Mouse (Mus musculus) liver, adult 2 months (tissue): ENCODE measurements around the gene Trpm6. TPM values are rescaled to one million over a fixed set of nuclear protein-coding genes. Genes with fewer than 3 reads are reported as not detected.

Experiments
- DNase-seq: peaks from one replicate; pipeline ENCODE4 v3.0.0-alpha.2; 2011; ENCODE audit warnings: low read depth, low spot score; ENCODE audit errors: extremely low read depth
- H3K27ac ChIP-seq: fragments of 200-500 bp; replicated peaks from 2 replicates; pipeline ENCODE4 v1.5.1; 2012; ENCODE audit warnings: low read depth, mild to moderate bottlenecking, control low read depth, inconsistent platforms, low read length; ENCODE audit not compliant: insufficient read depth
- H3K27me3 ChIP-seq: fragments of 200-500 bp; 2 replicates; pipeline ENCODE4 v1.6.1; 2012; ENCODE audit warnings: mild to moderate bottlenecking, moderate library complexity, low read length, inconsistent platforms; ENCODE audit not compliant: control insufficient read depth, insufficient read depth
- H3K36me3 ChIP-seq: fragments of 200-500 bp; 2 replicates; pipeline ENCODE4 v1.6.1; 2012; ENCODE audit warnings: low read length, inconsistent platforms; ENCODE audit not compliant: control insufficient read depth, insufficient read depth
- H3K4me1 ChIP-seq: fragments of 200-500 bp; 2 replicates; pipeline ENCODE4 v1.6.1; 2011; ENCODE audit warnings: low read length; ENCODE audit not compliant: control insufficient read depth, insufficient read depth
- H3K4me3 ChIP-seq: fragments of 200-500 bp; 2 replicates; pipeline ENCODE4 v1.5.1; 2011; ENCODE audit warnings: low read depth, mild to moderate bottlenecking, control low read depth, low read length, moderate library complexity; ENCODE audit not compliant: insufficient read depth
- H3K79me2 ChIP-seq: fragments of 200-500 bp; 2 replicates; pipeline ENCODE4 v1.6.1; 2012; ENCODE audit warnings: inconsistent platforms, mild to moderate bottlenecking, low read length, moderate library complexity; ENCODE audit not compliant: control insufficient read depth, insufficient read depth
- H3K9ac ChIP-seq: fragments of 200-500 bp; 2 replicates; pipeline ENCODE4 v1.6.1; 2012; ENCODE audit warnings: low read depth, mild to moderate bottlenecking, control low read depth, inconsistent platforms, low read length
- CTCF ChIP-seq: fragments of 200-500 bp; IDR thresholded peaks from 2 replicates; pipeline ENCODE4 v1.5.1; 2011; ENCODE audit warnings: low read depth, low read length, control low read depth
- POLR2A ChIP-seq: fragments of 200-500 bp; IDR thresholded peaks from 2 replicates; pipeline ENCODE4 v1.6.1; 2011; ENCODE audit warnings: low read length, control low read depth; ENCODE audit not compliant: insufficient read depth; ENCODE audit errors: extremely low read depth
- WGBS: fragments of 180-500 bp; shearing (Covaris S2); methylation state at CpG from one replicate; pipeline ENCODE4 v1.1.7; 2018; 5-methylcytosine and 5-hydroxymethylcytosine counted together
- polyA plus RNA-seq: library from polyadenylated mRNA; depleted of rRNA; stranded (reverse); fragments of >200 nt; gene quantifications from 2 replicates; pipeline ENCODE4 v1.2.3, GENCODE M21; 2012
- total RNA-seq: library from RNA; depleted of rRNA; stranded (reverse); fragments of >200 nt; gene quantifications from 2 replicates; pipeline ENCODE4 v1.2.3, GENCODE M21; 2014

Gene Trpm6
- total and polyA plus RNA-seq, 2 experiments = 0.09 to 0.83 TPM

DNA sequence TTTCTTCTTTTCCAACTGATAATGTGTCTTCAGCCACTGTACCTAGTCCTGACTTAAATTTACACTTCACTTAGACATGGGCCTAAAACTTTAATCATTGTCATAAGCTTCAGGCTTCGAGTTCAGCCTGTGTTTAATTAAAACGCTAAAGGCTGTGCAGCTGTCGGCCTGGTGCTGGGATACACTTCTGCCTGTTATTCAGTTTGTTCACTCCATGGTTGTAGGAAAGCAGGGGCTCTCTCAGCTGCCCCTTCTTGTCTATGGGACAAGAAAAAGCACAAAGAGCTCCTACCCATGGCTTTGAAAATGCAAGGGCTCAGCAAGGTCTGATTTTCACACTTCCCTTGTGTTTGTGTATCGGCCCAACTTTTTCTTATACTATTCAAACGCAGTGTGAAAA is 131.4 kb downstream of the Trpm6 start:
- Histone ChIP-seq H3K36me3 (no peaks in the 10 kb centered on the region), H3K4me3 (no peak overlapping the region), H3K79me2 (no peaks in the 10 kb centered on the region), H3K27ac (no peak overlapping the region), H3K4me1 (no peaks in the 10 kb centered on the region), H3K27me3 (no peaks in the 10 kb centered on the region), H3K9ac (no peak overlapping the region)
- DNase-seq = no peak
- 87% methylated on average over 5 of the region's 5 CpGs for WGBS
- no peak for TF ChIP-seq POLR2A
- no peak for TF ChIP-seq CTCF

DNA sequence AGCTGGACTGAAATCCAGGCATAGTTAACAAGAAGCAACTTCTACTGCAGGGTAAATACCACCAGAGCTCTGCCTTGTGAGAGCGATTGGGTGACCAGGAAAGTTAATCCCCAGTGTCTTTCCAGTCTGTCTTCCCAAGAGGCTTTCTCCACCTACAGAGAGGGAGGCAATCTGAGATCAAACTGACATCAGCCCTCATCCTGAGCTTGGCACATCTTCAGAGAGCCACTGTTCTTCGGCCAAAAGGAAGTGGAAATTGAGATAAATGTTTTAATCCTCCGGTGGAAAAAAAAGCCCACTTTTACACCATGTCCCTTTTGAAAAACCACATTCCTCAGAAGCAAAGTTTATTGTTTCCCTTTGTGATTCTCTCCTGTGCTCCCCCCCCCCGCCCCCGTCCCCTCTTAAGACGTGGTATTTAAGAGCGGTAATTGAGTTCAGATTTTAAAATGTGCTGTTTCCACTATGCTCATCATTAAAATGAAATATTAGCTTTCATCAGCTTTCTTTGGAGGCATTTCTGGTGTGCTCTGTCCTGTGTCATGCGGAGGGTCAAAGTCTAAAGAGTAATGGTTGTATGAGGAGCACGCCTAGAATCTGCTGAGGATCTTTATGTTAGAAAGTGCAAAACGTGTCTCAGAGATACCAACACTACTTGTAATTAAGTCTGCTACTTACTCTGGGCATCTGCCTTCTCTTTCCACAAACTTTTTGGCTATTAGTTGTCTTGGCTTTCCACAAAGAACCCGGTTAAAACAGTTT is 138.0 kb downstream of the Trpm6 start:
- Histone ChIP-seq H3K36me3 (no peaks in the 10 kb centered on the region), H3K27ac (no peak overlapping the region), H3K27me3 (no peaks in the 10 kb centered on the region), H3K4me3 (no peak overlapping the region), H3K79me2 (no peaks in the 10 kb centered on the region), H3K4me1 (no peaks in the 10 kb centered on the region), H3K9ac (no peak overlapping the region)
- DNase-seq = no peak
- 64% methylated on average over 11 of the region's 11 CpGs for WGBS
- TF ChIP-seq POLR2A (no peak), CTCF (no peak)

DNA sequence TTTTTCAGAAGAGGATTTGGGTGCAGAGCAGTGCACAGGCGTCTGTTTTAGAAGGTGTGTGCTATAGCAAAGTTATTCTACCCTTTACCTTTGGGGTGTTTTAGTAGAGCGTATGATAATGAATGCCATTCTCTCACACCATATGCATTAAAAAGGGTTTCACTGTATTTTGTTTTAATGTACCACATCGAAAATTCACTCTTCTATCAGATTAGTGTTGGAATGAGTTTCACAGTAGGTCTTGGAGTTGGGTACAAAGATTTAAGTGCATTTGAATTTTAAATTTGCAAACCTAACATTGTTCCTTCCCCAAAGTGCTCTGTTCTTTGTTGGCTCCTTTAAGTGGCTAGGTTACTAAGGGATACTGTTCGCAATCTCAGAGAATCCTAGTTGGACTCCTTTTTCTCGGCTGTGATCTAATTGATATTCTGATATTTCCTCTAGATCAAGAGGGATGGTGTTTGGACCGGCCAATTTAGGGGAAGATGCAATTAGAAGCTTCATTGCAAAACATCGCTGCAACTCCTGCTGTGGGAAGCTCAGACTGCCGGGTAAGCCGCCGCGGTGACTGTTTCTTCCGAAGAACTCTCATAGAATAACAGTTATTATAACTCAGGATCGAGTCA is 138.8 kb downstream of the Trpm6 start:
- no peaks in the 10 kb centered on the region for H3K36me3 ChIP-seq
- H3K27ac ChIP-seq = no peak overlapping the region
- H3K79me2 ChIP-seq = no peaks in the 10 kb centered on the region
- no peak for DNase-seq
- H3K4me3 ChIP-seq = no peak overlapping the region
- WGBS = 56% methylated on average over 13 of the region's 13 CpGs
- H3K4me1 ChIP-seq = no peaks in the 10 kb centered on the region
- TF ChIP-seq CTCF = no peak
- no peak for TF ChIP-seq POLR2A
- H3K27me3 ChIP-seq = no peaks in the 10 kb centered on the region
- H3K9ac ChIP-seq = no peak overlapping the region

DNA sequence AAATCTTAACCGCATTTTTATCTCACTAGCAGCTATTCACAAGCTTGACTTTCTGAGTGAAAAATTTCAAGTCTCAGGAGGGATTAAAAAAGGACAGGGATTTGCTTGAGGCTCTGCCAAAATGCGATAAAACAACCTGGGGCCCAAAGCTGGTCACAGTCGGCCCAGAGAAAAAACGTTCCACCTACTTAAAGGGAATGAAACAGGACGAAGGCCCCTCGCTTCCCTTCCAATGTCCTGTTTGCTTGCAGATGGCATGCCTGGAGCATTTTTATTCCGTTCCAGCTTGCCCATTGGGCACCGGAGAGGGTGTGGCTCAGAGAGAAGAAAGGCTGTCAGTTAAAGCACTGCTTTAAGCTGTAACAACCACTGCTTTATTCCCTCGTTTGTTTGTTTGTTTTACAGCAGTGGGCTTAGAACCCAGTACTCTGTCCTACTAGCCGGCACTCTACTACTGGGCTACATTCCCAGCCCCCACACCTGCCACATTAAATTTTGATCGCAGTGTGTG is 139.4 kb downstream of the Trpm6 start:
- Histone ChIP-seq H3K27me3 (no peaks in the 10 kb centered on the region), H3K9ac (no peak overlapping the region), H3K27ac (no peak overlapping the region), H3K79me2 (no peaks in the 10 kb centered on the region), H3K4me3 (no peak overlapping the region), H3K36me3 (no peaks in the 10 kb centered on the region), H3K4me1 (no peaks in the 10 kb centered on the region)
- TF ChIP-seq CTCF (no peak), POLR2A (no peak)
- no peak for DNase-seq
- WGBS = 39% methylated on average over 11 of the region's 11 CpGs

DNA sequence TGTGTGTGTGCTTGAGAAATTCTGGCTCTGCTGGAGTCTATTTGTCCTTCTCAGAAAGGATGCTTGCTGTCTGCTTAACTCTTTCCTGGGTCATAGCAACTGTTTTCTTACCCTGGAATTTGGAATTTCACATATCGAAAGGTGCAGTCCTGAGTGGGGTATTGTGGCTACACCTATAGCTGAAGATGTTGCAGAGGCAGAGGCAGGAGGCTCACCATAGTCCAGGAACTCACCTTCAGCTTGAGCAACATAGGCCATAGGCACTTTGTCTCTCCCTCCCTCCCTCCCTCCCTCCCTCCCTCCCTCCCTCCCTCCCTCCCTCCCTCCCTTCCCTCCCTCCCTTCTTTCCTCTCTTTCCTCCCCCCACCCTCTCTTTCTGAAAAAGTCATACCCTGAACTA is 139.8 kb downstream of the Trpm6 start:
- no peaks in the 10 kb centered on the region for H3K4me1 ChIP-seq
- TF ChIP-seq POLR2A (no peak), CTCF (no peak)
- H3K4me3 ChIP-seq = no peak overlapping the region
- no peaks in the 10 kb centered on the region for H3K79me2 ChIP-seq
- DNase-seq = no peak
- no peaks in the 10 kb centered on the region for H3K27me3 ChIP-seq
- no peaks in the 10 kb centered on the region for H3K36me3 ChIP-seq
- WGBS = 85% methylated on average over 1 of the region's 1 CpGs
- no peak overlapping the region for H3K27ac ChIP-seq
- no peak overlapping the region for H3K9ac ChIP-seq

DNA sequence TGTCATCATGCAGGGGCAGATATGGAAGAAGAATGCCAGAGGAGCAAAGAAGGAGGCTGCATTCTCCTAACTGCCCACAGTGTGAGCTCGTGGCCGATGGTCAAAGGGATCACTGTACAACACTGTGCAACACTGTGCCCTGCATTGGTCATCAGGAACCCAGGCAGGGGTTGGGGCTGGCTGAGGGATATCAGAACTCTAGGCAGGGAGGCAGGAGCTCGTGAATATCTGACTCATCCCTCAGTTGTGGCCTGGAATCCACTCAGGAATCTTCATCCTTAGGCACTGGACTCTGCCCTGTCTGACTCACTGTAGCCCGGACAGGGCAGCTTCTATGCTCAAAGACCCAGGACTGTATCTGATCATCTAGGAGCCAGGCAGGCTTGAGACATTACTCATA is 140.4 kb downstream of the Trpm6 start:
- no peaks in the 10 kb centered on the region for H3K27me3 ChIP-seq
- H3K9ac ChIP-seq = no peak overlapping the region
- 75% methylated on average over 4 of the region's 4 CpGs for WGBS
- H3K4me1 ChIP-seq = no peaks in the 10 kb centered on the region
- no peaks in the 10 kb centered on the region for H3K79me2 ChIP-seq
- H3K36me3 ChIP-seq = no peaks in the 10 kb centered on the region
- no peak overlapping the region for H3K4me3 ChIP-seq
- TF ChIP-seq CTCF = no peak
- TF ChIP-seq POLR2A = no peak
- no peak overlapping the region for H3K27ac ChIP-seq
- DNase-seq = no peak
